Mouse (Mus musculus) frontal cortex, postnatal 14 days (tissue): ENCODE data around the gene Ints1.
A peak's percentile ranks its signal among the peaks of the same experiment; 100 is the strongest.

Experiments used
- DNase-seq, 2 experiments: peaks; one replicate each; pipeline ENCODE4 v3.0.0; 2022; ENCODE audit warnings: low spot score in 2 of 2

Gene Ints1

GRCm38 (mm10) chr5:139775216-139775926 lies at the start of gene Ints1:
TSS of gene Ints1 (minus strand) at chr5:139775674.
- DNase-seq, result peak; percentile 91 to 97

DNA sequence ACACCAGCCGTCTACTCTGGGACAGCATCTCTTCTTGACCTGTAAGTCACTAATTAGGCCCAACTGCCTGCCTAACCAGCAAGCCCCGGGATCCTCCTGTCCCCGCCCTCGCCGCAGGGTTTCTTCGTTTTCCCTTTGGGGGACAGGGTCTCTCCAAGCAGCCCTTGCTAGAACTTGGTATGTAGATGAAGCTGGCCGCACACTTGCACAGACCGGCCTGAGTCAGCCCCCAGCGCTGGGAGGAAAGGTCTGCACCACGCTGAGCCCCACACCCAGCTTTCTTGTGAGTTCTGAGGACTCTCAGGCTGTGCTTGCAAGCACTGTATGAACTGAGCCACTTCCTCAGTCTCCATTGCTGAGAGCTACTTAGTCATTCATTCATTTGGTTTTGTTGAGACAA lies 49.1 kb upstream of the Ints1 start:
- no peak for DNase-seq

DNA sequence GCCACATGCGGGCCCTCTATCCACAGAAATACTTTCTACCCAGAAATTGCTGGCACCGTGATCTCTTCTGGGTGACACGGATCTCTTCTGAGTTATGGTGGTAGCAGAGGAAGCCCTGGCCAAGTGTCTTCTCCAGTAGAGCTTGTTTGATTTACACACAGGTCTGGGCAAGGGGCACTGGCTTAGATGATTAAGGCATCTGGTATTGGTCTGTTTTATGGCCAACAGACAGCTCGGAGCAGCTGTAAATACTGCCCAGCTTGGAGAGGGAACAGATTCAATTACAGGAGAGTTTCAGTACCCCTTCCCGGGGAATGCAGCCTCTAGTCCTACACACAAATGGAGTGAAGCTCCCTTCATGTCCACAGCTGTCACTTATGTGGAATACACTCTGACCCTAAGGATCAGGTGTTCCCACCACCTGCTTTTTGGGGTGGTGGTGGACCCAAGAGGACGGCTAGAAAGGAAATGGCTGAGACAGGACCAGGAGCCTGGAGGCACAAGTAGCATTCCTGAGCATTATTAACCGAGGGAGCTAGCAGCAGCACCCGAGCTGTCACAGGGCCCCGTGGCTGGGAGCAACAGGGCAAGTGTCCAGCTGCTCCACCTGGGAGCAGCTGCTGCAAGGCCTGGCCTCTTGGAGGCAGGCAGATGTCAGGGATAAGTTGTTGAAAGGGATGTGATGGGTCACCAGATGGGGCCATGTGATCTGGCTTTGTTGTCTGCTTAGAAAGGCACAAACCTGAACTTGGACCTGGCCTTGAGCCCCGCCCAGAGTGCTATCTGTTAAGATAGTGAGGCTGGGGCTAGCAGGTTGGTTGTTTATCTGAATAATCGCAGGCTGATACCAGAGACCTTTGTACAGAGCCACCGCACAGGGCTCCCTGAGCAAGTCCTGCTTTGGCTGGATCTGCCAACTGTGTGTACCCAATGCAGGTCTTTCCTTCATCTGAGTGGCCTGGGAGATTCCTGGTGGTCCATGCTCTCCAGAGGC lies 46.3 kb upstream of the Ints1 start:
- no peak for DNase-seq

- no peak for DNase-seq
Measured at GRCm38 (mm10) chr5:139819538-139820181, 44.2 kb upstream of the Ints1 start, which contains the start of gene Tmem184a. TSS of gene Tmem184a (minus strand) at chr5:139819917.

GRCm38 (mm10) chr5:139818801-139819200 lies 43.3 kb upstream of the Ints1 start:
- no peak for DNase-seq

DNA sequence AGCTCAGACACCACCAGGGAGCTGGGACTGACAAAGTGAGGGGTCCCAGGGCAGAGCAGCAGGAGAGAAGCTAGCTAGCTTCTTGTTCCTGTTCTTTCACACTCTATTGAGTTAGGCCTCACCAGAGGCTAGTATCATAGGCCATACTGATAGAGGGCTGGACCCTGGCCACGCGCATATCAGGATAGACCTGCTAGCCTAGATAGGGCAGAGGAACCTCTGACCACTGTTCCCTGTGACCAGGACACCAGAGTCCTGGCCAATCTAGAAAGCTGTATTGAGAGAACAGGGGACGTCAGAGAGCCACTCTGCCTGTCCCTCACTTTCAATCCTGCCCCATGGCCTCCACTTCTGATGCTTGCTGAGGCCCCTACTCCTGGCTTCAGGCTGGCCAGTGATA lies 42.6 kb upstream of the Ints1 start:
- no peak for DNase-seq

DNA sequence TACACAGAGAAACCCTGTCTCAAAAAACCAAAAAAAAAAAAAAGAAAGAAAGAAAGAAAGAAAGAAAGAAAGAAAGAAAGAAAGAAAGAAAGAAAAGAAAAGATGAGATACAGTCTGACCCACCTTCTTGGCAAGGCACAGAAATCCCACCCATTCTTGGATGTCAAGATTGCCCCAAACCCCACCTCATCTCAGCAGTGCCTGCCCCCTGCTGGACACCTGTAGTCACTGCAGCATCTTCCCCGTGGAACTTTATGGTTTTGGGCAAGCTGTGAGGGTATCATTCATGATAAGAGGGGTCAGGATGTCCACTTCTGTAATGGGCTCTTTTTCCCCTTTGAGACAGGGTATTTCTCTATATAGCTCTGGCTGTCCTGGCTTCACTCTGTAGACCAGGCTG lies 41.8 kb upstream of the Ints1 start:
- DNase-seq, result no peak

DNA sequence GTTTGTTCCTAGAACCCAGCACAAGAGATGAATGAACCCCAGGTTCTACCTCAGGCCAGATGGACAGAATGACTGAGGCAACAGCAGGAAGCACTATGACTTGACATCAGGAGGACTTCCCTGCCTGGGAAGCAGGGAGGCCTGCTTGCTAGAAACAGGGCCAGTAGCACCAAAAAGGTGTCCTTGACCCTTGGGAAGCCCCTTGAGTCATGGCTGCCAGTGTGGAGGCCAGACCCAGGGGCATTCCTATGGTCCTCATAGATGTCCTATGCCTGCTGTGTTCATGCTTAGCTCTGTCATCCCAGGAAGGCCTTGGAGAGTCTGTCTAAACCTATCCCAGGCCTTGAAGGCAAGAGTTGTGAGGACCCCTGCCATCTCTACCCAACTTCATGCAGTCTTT lies 41.0 kb upstream of the Ints1 start:
- no peak for DNase-seq

- DNase-seq, result no peak
Measured at GRCm38 (mm10) chr5:139815964-139816363, 40.5 kb upstream of the Ints1 start.

- no peak for DNase-seq
Measured at GRCm38 (mm10) chr5:139813963-139814381, 38.5 kb upstream of the Ints1 start.

DNA sequence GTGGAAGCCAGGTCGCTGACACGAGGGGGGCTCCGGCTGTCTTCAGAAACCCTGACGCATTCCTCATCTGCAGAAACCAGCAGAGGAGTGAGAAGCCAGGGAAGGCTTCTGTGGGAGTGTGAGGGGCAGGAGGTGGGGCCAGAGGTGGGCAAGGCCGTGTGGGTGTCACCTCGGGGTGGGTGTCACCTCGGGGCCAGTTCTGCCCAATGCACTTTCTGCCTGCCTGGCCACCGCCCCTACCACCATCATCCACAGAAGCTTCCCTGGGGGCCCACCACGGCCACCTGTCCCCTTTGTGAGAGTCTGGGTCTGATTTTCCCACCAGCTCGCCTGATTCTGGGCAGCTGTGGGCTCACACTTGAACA lies 37.6 kb upstream of the Ints1 start:
- DNase-seq, result no peak

- DNase-seq, result no peak
Measured at GRCm38 (mm10) chr5:139812398-139813125, 37.1 kb upstream of the Ints1 start.

DNA sequence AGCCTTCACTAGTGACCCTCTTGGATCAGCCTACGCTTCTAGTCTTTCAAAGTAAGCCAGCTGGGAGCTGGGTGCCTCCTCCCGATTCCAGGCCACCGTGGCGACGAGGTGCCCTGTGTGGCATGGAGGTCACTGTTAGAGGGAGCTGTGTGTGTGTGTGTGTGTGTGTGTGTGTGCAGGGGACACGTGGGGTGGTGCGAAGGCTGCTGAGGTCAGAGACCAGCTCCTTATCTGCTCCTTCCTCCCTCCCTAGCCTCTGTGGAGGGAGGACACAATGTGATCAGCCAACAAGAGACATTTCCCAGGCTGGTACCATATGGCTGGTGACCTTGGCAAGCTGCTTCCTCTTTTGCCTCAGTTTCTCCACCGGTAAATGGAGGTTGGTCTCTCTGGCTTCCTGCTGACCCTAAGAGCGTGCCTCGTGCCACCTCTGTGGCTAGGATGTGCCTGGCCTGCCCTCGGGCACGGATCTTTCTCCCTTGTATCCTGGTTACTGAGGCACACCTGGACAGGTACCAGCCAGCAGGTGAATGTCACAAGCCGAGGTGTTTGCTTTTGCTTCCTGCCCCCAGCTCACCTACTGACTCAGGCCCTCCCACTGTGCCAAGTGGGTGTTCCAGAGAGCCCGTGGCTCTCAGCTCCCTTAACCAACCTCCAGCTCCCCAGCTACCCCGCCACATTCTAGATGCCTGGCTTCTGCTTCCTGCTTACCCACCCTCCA lies 36.4 kb upstream of the Ints1 start:
- DNase-seq, result no peak

GRCm38 (mm10) chr5:139809397-139809796 lies 33.9 kb upstream of the Ints1 start:
- no peak for DNase-seq

DNA sequence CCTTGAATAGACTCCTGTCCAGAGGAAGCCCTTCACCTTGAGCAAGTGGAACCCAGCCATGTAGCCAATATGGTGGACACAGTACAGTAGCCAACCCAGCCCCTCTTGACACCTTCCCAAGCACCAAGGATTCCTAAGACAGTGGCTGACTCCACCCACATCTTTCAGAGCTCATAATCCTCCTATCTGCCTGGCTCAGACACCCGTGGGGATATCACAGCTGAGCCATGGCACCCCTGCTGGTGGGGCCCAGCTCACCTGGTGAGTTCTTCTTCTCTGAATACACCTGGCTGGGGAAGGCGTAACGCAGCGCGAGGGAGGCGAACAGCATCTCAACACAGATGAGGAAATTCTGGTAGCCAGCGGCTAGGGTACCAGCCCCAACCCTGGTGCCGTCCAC lies 30.4 kb upstream of the Ints1 start:
- DNase-seq, result no peak

- DNase-seq, result no peak
Measured at GRCm38 (mm10) chr5:139804573-139805111, 29.2 kb upstream of the Ints1 start.

- no peak for DNase-seq
Measured at GRCm38 (mm10) chr5:139804107-139804551, 28.7 kb upstream of the Ints1 start.

GRCm38 (mm10) chr5:139803601-139804102 lies 28.2 kb upstream of the Ints1 start:
- no peak for DNase-seq

DNA sequence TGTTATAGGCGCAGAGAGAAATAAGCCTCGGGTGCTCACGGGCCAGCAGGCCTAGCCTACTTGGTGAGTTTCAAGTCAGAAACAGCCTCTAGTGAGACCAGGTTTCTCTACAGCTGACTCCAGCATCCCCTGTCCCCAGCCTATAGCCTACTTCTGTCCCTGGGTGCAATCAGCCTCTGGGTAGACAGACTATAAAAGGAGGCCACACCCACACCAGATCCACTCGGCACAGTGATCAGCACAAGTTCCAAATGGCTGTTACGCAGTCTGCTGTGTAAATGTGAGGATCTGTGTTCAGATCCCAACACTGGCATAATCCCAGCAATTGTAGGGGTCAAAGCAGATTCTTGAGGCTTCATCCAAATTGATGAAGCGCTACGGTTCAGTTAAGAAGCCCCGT lies 27.7 kb upstream of the Ints1 start:
- DNase-seq, result no peak

DNA sequence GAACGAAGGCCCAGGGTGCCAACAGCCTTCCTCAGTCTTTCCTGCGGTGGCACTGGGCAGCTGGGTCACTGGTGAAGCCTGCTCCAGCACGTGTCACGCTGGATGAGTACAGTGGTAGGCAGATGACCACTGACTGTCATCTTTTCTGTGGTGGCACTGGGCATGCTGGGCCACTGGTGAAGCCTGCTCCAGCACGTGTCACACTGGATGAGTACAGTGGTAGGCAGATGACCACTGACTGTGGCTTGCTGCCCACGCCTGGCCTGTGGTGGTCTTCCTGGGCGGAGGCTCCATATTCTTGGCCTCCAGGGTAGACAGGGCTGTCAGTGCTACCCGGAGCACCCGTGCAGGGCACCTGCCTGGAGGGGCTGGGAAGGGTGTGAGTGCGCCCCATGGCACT lies 26.4 kb upstream of the Ints1 start:
- DNase-seq, result no peak
